Mouse (Mus musculus): ENCODE results near the gene Grk3. TPM values are rescaled to one million over a fixed set of nuclear protein-coding genes. Genes with fewer than 3 reads are reported as not detected.

Gene Grk3
- total and polyA plus RNA-seq, 2 experiments, result 2.3 to 4.1 TPM

- Histone ChIP-seq H3K9ac (ENCODE audit: low read depth, low read length) (no peak overlapping the region), H3K36me3 (ENCODE audit: control insufficient read depth, insufficient read depth, low read length) (no peaks in the 10 kb centered on the region), H3K4me3 (ENCODE audit: insufficient read depth, low read depth, low read length) (no peak overlapping the region), H3K27me3 (ENCODE audit: control insufficient read depth, insufficient read depth, low read length) (no peaks in the 10 kb centered on the region), H3K27ac (replicated peaks; ENCODE audit: insufficient read depth, low read depth, low read length) (no peak overlapping the region), H3K79me2 (ENCODE audit: control insufficient read depth, insufficient read depth, low read length) (no peaks in the 10 kb centered on the region), H3K4me1 (ENCODE audit: control insufficient read depth, insufficient read depth, low read length) (no peaks in the 10 kb centered on the region)
- DNase-seq (ENCODE audit: extremely low read depth, low read depth, low spot score), result peak; percentile 90
- TF ChIP-seq POLR2A (IDR thresholded peaks at IDR 0.05; ENCODE audit: extremely low read depth, insufficient read depth, low read length) (no peak), CTCF (IDR thresholded peaks at IDR 0.05; ENCODE audit: low read depth, low read length) (no peak)
- 10% methylated on average over 5 of the region's 5 CpGs for WGBS
These were observed 122.0 kb downstream of the Grk3 start for GRCm38 (mm10) chr5:112893462-112894060.

DNA sequence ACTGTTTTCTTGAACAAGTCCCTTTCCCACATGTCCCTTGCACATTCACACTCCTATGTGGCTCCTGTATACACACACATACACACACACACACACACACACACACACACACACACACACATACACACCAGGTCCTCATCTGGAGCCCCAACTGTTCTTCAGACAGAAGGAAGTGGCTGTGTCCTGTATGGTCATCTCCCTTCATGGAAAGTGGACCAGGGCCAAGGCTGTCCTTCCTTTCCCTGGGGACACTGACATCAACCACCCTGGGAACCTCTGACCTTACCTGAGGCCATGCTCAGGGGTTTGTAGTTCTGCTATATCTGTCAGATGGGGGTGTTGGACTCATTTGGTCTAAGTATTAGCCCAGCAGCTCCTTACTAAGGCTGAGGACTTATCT is 123.2 kb downstream of the Grk3 start:
- no peak for DNase-seq (ENCODE audit: extremely low read depth, low read depth, low spot score)
- H3K27me3 ChIP-seq (ENCODE audit: control insufficient read depth, insufficient read depth, low read length), result no peaks in the 10 kb centered on the region
- no peaks in the 10 kb centered on the region for H3K79me2 ChIP-seq (ENCODE audit: control insufficient read depth, insufficient read depth, low read length)
- H3K27ac ChIP-seq (replicated peaks; ENCODE audit: insufficient read depth, low read depth, low read length), result no peak overlapping the region
- TF ChIP-seq POLR2A (IDR thresholded peaks at IDR 0.05; ENCODE audit: extremely low read depth, insufficient read depth, low read length), result no peak
- no peak for TF ChIP-seq CTCF (IDR thresholded peaks at IDR 0.05; ENCODE audit: low read depth, low read length)
- H3K4me1 ChIP-seq (ENCODE audit: control insufficient read depth, insufficient read depth, low read length), result no peaks in the 10 kb centered on the region
- H3K36me3 ChIP-seq (ENCODE audit: control insufficient read depth, insufficient read depth, low read length), result no peaks in the 10 kb centered on the region
- H3K9ac ChIP-seq (ENCODE audit: low read depth, low read length), result no peak overlapping the region
- no peak overlapping the region for H3K4me3 ChIP-seq (ENCODE audit: insufficient read depth, low read depth, low read length)

DNA sequence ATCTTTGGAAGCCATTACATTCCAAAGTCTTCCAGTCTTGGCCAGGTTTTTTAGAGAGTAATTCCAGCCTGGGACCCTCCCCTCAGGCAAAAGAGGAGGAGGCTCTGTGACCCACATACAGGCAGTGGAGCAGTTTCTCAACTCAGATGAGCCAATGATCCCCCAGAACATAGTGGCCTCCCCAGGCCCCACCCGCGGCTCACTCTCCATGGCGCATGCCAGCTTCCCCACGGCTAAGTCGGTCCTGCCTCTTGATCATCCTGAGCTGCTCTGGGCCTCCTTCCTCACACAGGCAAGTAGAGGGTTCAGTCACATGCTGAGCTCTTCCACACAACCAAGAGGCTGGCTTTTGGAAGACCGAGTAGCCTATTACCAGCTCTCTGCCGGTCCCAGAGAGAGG is 126.9 kb downstream of the Grk3 start:
- TF ChIP-seq CTCF (IDR thresholded peaks at IDR 0.05; ENCODE audit: low read depth, low read length) (no peak), POLR2A (IDR thresholded peaks at IDR 0.05; ENCODE audit: extremely low read depth, insufficient read depth, low read length) (no peak)
- H3K27ac ChIP-seq (replicated peaks; ENCODE audit: insufficient read depth, low read depth, low read length), result no peak overlapping the region
- DNase-seq (ENCODE audit: extremely low read depth, low read depth, low spot score), result no peak
- no peaks in the 10 kb centered on the region for H3K27me3 ChIP-seq (ENCODE audit: control insufficient read depth, insufficient read depth, low read length)
- H3K9ac ChIP-seq (ENCODE audit: low read depth, low read length), result no peak overlapping the region
- no peaks in the 10 kb centered on the region for H3K36me3 ChIP-seq (ENCODE audit: control insufficient read depth, insufficient read depth, low read length)
- H3K79me2 ChIP-seq (ENCODE audit: control insufficient read depth, insufficient read depth, low read length), result no peaks in the 10 kb centered on the region
- no peaks in the 10 kb centered on the region for H3K4me1 ChIP-seq (ENCODE audit: control insufficient read depth, insufficient read depth, low read length)
- WGBS, result 59% methylated on average over 7 of the region's 7 CpGs
- H3K4me3 ChIP-seq (ENCODE audit: insufficient read depth, low read depth, low read length), result no peak overlapping the region

GRCm38 (mm10) chr5:112886687-112887491 is 128.7 kb downstream of the Grk3 start:
- DNase-seq (ENCODE audit: extremely low read depth, low read depth, low spot score), result peak; percentile 25
- H3K27ac ChIP-seq (replicated peaks; ENCODE audit: insufficient read depth, low read depth, low read length), result no peak overlapping the region
- H3K4me3 ChIP-seq (ENCODE audit: insufficient read depth, low read depth, low read length), result no peak overlapping the region
- H3K79me2 ChIP-seq (ENCODE audit: control insufficient read depth, insufficient read depth, low read length), result no peaks in the 10 kb centered on the region
- WGBS, result 62% methylated on average over 17 of the region's 17 CpGs
- TF ChIP-seq POLR2A (IDR thresholded peaks at IDR 0.05; ENCODE audit: extremely low read depth, insufficient read depth, low read length), result no peak
- TF ChIP-seq CTCF (IDR thresholded peaks at IDR 0.05; ENCODE audit: low read depth, low read length), result no peak
- H3K4me1 ChIP-seq (ENCODE audit: control insufficient read depth, insufficient read depth, low read length), result no peaks in the 10 kb centered on the region
- no peak overlapping the region for H3K9ac ChIP-seq (ENCODE audit: low read depth, low read length)
- no peaks in the 10 kb centered on the region for H3K36me3 ChIP-seq (ENCODE audit: control insufficient read depth, insufficient read depth, low read length)
- no peaks in the 10 kb centered on the region for H3K27me3 ChIP-seq (ENCODE audit: control insufficient read depth, insufficient read depth, low read length)

DNA sequence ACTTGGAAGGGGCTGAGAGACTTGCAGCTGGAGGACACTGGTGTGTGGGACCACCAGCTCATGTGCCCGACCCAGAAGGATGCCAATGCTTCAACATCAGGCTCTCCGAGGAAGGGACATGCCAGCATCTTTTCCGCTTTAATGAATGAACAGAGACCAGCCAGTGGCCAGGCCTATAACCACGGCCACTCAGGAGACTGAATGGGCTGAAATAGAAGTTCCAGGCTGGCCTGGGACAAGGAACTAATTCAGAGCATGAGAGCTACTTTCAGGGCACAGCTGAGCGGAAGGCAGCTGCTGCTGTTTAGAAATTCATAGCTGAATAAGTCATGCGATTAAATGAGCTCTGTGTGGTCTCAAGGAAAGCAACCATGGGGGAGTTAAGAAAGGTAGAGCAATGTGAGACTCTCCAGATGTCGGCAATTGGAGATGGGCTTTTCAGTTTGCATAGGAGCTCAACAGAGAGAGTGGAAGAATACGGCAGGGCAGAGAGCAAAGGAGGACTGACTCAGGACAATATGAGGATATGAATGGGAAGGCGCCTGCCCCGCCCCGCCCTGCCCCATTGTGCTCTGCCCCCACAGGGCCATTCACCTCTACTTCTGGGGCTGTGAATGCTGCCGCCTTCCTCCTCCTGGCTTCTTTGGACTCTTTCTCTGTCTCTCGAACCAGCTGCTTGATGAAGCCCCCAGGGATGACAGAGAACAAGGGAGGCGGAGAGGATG is 138.0 kb downstream of the Grk3 start:
- Histone ChIP-seq H3K36me3 (ENCODE audit: control insufficient read depth, insufficient read depth, low read length) (no peaks in the 10 kb centered on the region), H3K27me3 (ENCODE audit: control insufficient read depth, insufficient read depth, low read length) (no peaks in the 10 kb centered on the region), H3K4me1 (ENCODE audit: control insufficient read depth, insufficient read depth, low read length) (no peaks in the 10 kb centered on the region), H3K27ac (replicated peaks; ENCODE audit: insufficient read depth, low read depth, low read length) (no peak overlapping the region), H3K9ac (ENCODE audit: low read depth, low read length) (no peak overlapping the region), H3K4me3 (ENCODE audit: insufficient read depth, low read depth, low read length) (no peak overlapping the region), H3K79me2 (ENCODE audit: control insufficient read depth, insufficient read depth, low read length) (no peaks in the 10 kb centered on the region)
- 73% methylated on average over 14 of the region's 14 CpGs for WGBS
- TF ChIP-seq POLR2A (IDR thresholded peaks at IDR 0.05; ENCODE audit: extremely low read depth, insufficient read depth, low read length) (no peak), CTCF (IDR thresholded peaks at IDR 0.05; ENCODE audit: low read depth, low read length) (no peak)
- DNase-seq (ENCODE audit: extremely low read depth, low read depth, low spot score), result no peak

Data from liver, adult 2 months (tissue).